Mouse (Mus musculus) embryonic facial prominence, embryonic 11.5 days (tissue): ENCODE measurements around the gene Rragd. TPM values are rescaled to one million over a fixed set of nuclear protein-coding genes. Genes with fewer than 3 reads are reported as not detected.
A peak's percentile ranks its signal among the peaks of the same experiment; 100 is the strongest.

Experiments used
- ATAC-seq: fragments of 200-750 bp; cut with Nextera tagmentation; replicated peaks from 2 replicates; pipeline ENCODE4 v1.8.0; 2017; ENCODE audit warnings: low read depth; ENCODE audit not compliant: insufficient number of reproducible peaks, low FRiP score, low TSS enrichment
- DNase-seq: peaks from one replicate; pipeline ENCODE4 v3.0.0-alpha.2; 2015; ENCODE audit warnings: low spot score
- H3K27ac ChIP-seq: fragments of 300-500 bp; sonication (generic); replicated peaks from 2 replicates; pipeline ENCODE4 v1.5.1; 2014; ENCODE audit warnings: mild to moderate bottlenecking, low read depth, low read length, control low read depth
- H3K27me3 ChIP-seq: fragments of 300-500 bp; sonication (generic); 2 replicates; pipeline ENCODE4 v1.6.1; 2014; ENCODE audit warnings: mild to moderate bottlenecking, low read length, moderate library complexity, mixed read lengths; ENCODE audit not compliant: control insufficient read depth, insufficient read depth
- H3K36me3 ChIP-seq: fragments of 300-500 bp; sonication (generic); replicated peaks from 2 replicates; pipeline ENCODE4 v1.6.1; 2014; ENCODE audit warnings: low read depth, mild to moderate bottlenecking, low read length, moderate library complexity, mixed read lengths; ENCODE audit not compliant: control insufficient read depth, insufficient read depth
- H3K4me1 ChIP-seq: fragments of 300-500 bp; sonication (generic); 2 replicates; pipeline ENCODE4 v1.6.1; 2014; ENCODE audit warnings: low read length, mixed read lengths; ENCODE audit not compliant: control insufficient read depth, insufficient read depth
- H3K4me2 ChIP-seq: fragments of 300-500 bp; sonication (generic); 2 replicates; pipeline ENCODE4 v1.6.1; 2014; ENCODE audit warnings: low read depth, mild to moderate bottlenecking, control low read depth, low read length, moderate library complexity
- H3K4me3 ChIP-seq: fragments of 300-500 bp; sonication (generic); 2 replicates; pipeline ENCODE4 v1.5.1; 2014; ENCODE audit warnings: low read depth, low read length, control low read depth
- H3K9ac ChIP-seq: fragments of 300-500 bp; sonication (generic); replicated peaks from 2 replicates; pipeline ENCODE4 v1.6.1; 2014; ENCODE audit warnings: mild to moderate bottlenecking, control low read depth, low read length
- H3K9me3 ChIP-seq: fragments of 300-500 bp; sonication (generic); replicated peaks from 2 replicates; pipeline ENCODE4 v1.6.1; 2016; ENCODE audit warnings: mild to moderate bottlenecking, low read length, inconsistent platforms, mixed read lengths; ENCODE audit not compliant: control insufficient read depth
- WGBS: fragments of 180-500 bp; shearing (Covaris S2); extraction: QIAGEN DNeasy Blood & Tissue Kit; methylation state at CpG from one replicate; pipeline ENCODE4 v1.1.7; 2014; 5-methylcytosine and 5-hydroxymethylcytosine counted together
- polyA plus RNA-seq: library from polyadenylated mRNA; unstranded; fragments of >200 nt; fragmentation: Nextera tagmentation; extraction: Ambion mirVana; gene quantifications from 2 replicates; pipeline ENCODE4 v1.2.1, GENCODE M21; 2014

Rragd gene
- polyA plus RNA-seq, 1 experiment from 2014 or later, result 27.8 TPM

DNA sequence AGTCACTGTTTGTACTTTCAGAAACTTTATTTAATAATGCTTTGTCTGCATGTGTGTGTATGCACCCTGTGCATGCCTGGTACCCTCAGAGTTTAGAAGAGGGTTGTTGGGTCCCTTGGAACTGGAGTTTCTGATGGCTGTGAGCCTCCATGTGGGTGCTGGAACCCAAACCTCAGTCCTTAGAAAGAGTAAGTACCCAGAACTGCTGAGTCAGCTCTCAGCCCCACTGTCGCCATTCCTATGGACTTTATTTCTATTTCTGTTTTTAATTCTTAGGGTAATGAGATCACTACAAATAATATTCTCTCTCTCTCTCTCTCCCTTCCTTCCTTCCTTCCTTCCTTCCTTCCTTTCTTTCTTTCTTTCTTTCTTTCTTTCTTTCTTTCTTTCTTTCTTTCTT is 27.2 kb downstream of the Rragd start:
- Histone ChIP-seq H3K9ac (no peak overlapping the region), H3K36me3 (no peaks in the 10 kb centered on the region; the same call in 1 of the 2 replicates), H3K27me3 (no peaks in the 10 kb centered on the region), H3K4me3 (no peak overlapping the region), H3K9me3 (no peaks in the 10 kb centered on the region), H3K4me2 (no peak overlapping the region), H3K4me1 (no peaks in the 10 kb centered on the region), H3K27ac (no peak overlapping the region)
- no peak for DNase-seq
- no peak for ATAC-seq
- WGBS, result 90% methylated on average over 1 of the region's 1 CpGs

DNA sequence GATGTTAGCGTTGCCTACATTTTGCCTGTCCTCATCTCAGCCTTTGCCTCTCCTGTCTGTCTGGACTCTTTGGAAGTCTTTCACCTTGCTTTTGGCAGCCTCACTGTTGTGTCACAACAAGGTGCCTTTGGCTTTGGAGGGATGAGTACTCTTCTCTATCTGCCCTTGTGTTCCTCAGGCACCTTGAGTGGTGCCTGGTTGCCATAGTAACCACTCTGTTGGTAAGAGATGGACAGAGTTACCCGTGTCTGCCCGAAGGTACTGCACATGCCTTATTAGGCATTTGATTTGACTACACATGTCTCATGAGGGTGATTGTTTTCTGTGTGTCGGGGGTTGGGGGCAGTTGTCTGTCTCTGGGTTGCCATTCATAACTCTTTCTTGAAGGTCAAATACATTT is 29.6 kb downstream of the Rragd start:
- no peak overlapping the region for H3K4me2 ChIP-seq
- H3K4me3 ChIP-seq, result no peak overlapping the region
- H3K9me3 ChIP-seq, result no peaks in the 10 kb centered on the region
- no peaks in the 10 kb centered on the region for H3K4me1 ChIP-seq
- no peaks in the 10 kb centered on the region; the same call in 1 of the 2 replicates for H3K36me3 ChIP-seq
- H3K27me3 ChIP-seq, result no peaks in the 10 kb centered on the region
- no peak for DNase-seq
- no peak for ATAC-seq
- no peak overlapping the region for H3K27ac ChIP-seq
- H3K9ac ChIP-seq, result no peak overlapping the region
- WGBS, result 84% methylated on average over 4 of the region's 4 CpGs

- H3K9ac ChIP-seq, result no peak overlapping the region
- H3K36me3 ChIP-seq, result no peaks in the 10 kb centered on the region; the same call in 1 of the 2 replicates
- no peaks in the 10 kb centered on the region for H3K4me1 ChIP-seq
- no peak overlapping the region for H3K4me2 ChIP-seq
- no peak overlapping the region for H3K4me3 ChIP-seq
- H3K27ac ChIP-seq, result no peak overlapping the region
- peak; percentile 91 for DNase-seq
- 50% methylated on average over 9 of the region's 9 CpGs for WGBS
- H3K9me3 ChIP-seq, result no peaks in the 10 kb centered on the region
- no peaks in the 10 kb centered on the region for H3K27me3 ChIP-seq
- no peak; the same call in 1 of the 2 replicates for ATAC-seq
These were observed 35.6 kb downstream of the Rragd start for GRCm38 (mm10) chr4:33018361-33018999.

- Histone ChIP-seq H3K27me3 (no peaks in the 10 kb centered on the region), H3K9ac (no peak overlapping the region), H3K36me3 (no peaks in the 10 kb centered on the region), H3K4me1 (no peaks in the 10 kb centered on the region), H3K9me3 (no peaks in the 10 kb centered on the region), H3K4me2 (no peak overlapping the region), H3K4me3 (no peak overlapping the region), H3K27ac (no peak overlapping the region)
- WGBS, result 72% methylated on average over 8 of the region's 8 CpGs
- ATAC-seq (no peak), DNase-seq (no peak)
These were observed 41.6 kb downstream of the Rragd start for GRCm38 (mm10) chr4:33024420-33024819.

DNA sequence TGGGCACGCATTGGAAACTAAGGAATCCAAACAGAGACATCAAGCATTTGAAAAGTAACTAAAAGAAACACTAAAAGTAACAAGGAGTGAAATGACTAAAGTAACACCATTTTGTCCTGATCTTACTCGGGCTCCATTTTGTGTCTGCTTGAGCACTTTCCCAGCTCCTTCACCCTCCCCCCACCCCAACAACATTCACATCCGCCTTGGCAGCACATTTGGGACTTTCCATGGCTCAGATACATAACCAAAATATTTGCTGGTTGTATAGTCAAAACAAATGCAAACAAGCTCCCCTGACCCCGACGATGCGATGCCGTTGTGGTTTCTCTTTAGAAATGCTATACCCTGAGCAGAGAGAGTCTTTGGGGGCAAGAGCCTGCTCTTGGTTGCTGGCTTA is 46.3 kb downstream of the Rragd start:
- no peaks in the 10 kb centered on the region for H3K9me3 ChIP-seq
- no peak overlapping the region for H3K9ac ChIP-seq
- ATAC-seq (no peak), DNase-seq (no peak)
- no peaks in the 10 kb centered on the region for H3K36me3 ChIP-seq
- no peak overlapping the region for H3K27ac ChIP-seq
- WGBS, result 86% methylated on average over 7 of the region's 7 CpGs
- H3K4me1 ChIP-seq, result no peaks in the 10 kb centered on the region
- H3K4me2 ChIP-seq, result no peak overlapping the region
- H3K4me3 ChIP-seq, result no peak overlapping the region
- H3K27me3 ChIP-seq, result no peaks in the 10 kb centered on the region

GRCm38 (mm10) chr4:33030264-33031194 is 47.7 kb downstream of the Rragd start:
- 0 out of 2 replicates have a peak, but pooled peaks cover 3% of the 10 kb centered on the region for H3K9me3 ChIP-seq
- peak; percentile 57 for DNase-seq
- peak overlapping the region; percentile 86 for H3K27ac ChIP-seq
- H3K9ac ChIP-seq, result peak overlapping the region; percentile 94
- peak overlapping the region; percentile 84 for H3K4me3 ChIP-seq
- H3K4me2 ChIP-seq, result peak overlapping the region; percentile 44
- H3K4me1 ChIP-seq, result no peaks in the 10 kb centered on the region
- ATAC-seq, result peak; percentile 57
- no peaks in the 10 kb centered on the region for H3K27me3 ChIP-seq
- H3K36me3 ChIP-seq, result no peaks in the 10 kb centered on the region
- 2% methylated on average over 55 of the region's 55 CpGs for WGBS

GRCm38 (mm10) chr4:33031195-33031960 is 48.5 kb downstream of the Rragd start, which contains the start of gene Ube2j1:
TSS of gene Ube2j1 (plus strand) at chr4:33031416.
- Histone ChIP-seq H3K27ac (peak within 1 kb of the TSS; percentile 86), H3K27me3 (no peaks in the 10 kb centered on the region), H3K4me1 (no peaks in the 10 kb centered on the region), H3K4me3 (peak within 1 kb of the TSS; percentile 84), H3K9ac (peak within 1 kb of the TSS; percentile 94), H3K9me3 (0 out of 2 replicates have a peak, but pooled peaks cover 4% of the 10 kb centered on the region), H3K4me2 (peak within 1 kb of the TSS; percentile 44), H3K36me3 (no peaks in the 10 kb centered on the region)
- DNase-seq (peak; percentile 91), ATAC-seq (peak; percentile 98)
- under 1% methylated on average over 102 of the region's 123 CpGs for WGBS
